Mouse (Mus musculus) liver, embryonic 12.5 days (tissue): Measurements from ENCODE around the gene Dab1. TPM values are rescaled to one million over a fixed set of nuclear protein-coding genes. Genes with fewer than 3 reads are reported as not detected.

Source experiments
- ATAC-seq: fragments of 200-750 bp; cut with Nextera tagmentation; 2 replicates; pipeline ENCODE4 v1.8.0; 2017; ENCODE audit warnings: moderate number of reproducible peaks, mild to moderate bottlenecking, moderate library complexity
- H3K27ac ChIP-seq: fragments of 300-500 bp; sonication (generic); 2 replicates; pipeline ENCODE4 v1.5.1; 2016; ENCODE audit warnings: mild to moderate bottlenecking
- H3K27me3 ChIP-seq: fragments of 300-500 bp; sonication (generic); replicated peaks from 2 replicates; pipeline ENCODE4 v1.6.1; 2016; ENCODE audit warnings: mild to moderate bottlenecking, moderate library complexity
- H3K36me3 ChIP-seq: fragments of 300-500 bp; sonication (generic); 2 replicates; pipeline ENCODE4 v1.6.1; 2016; ENCODE audit warnings: mild to moderate bottlenecking, moderate library complexity
- H3K4me1 ChIP-seq: fragments of 300-500 bp; sonication (generic); 2 replicates; pipeline ENCODE4 v1.6.1; 2016
- H3K4me2 ChIP-seq: fragments of 300-500 bp; sonication (generic); 2 replicates; pipeline ENCODE4 v1.6.1; 2016; ENCODE audit warnings: mild to moderate bottlenecking, moderate library complexity
- H3K4me3 ChIP-seq: fragments of 300-500 bp; sonication (generic); 2 replicates; pipeline ENCODE4 v1.5.1; 2016; ENCODE audit warnings: mild to moderate bottlenecking, moderate library complexity
- H3K9ac ChIP-seq: fragments of 300-500 bp; sonication (generic); 2 replicates; pipeline ENCODE4 v1.6.1; 2016; ENCODE audit warnings: mild to moderate bottlenecking, moderate library complexity
- H3K9me3 ChIP-seq: fragments of 300-500 bp; sonication (generic); replicated peaks from 2 replicates; pipeline ENCODE4 v1.6.1; 2016; ENCODE audit warnings: mild to moderate bottlenecking, moderate library complexity
- WGBS: fragments of 180-500 bp; shearing (Covaris S2); methylation state at CpG from one replicate; pipeline ENCODE4 v1.1.7; 2016; ENCODE audit not compliant: insufficient replicate concordance; 5-methylcytosine and 5-hydroxymethylcytosine counted together
- polyA plus RNA-seq: library from polyadenylated mRNA; unstranded; fragments of >200 nt; fragmentation: Nextera tagmentation; extraction: Ambion mirVana; gene quantifications from 2 replicates; pipeline ENCODE4 v1.2.1, GENCODE M21; 2016

Dab1 gene
- polyA plus RNA-seq, 1 experiment from 2014 or later = 0.45 TPM

GRCm38 (mm10) chr4:104529905-104530646 lies 910.9 kb downstream of the Dab1 start:
- Histone ChIP-seq H3K27me3 (no peaks in the 10 kb centered on the region), H3K36me3 (no peaks in the 10 kb centered on the region), H3K4me1 (no peaks in the 10 kb centered on the region), H3K9me3 (no peaks in the 10 kb centered on the region), H3K27ac (no peak overlapping the region), H3K9ac (no peak overlapping the region), H3K4me3 (no peak overlapping the region), H3K4me2 (no peak overlapping the region)
- 0 out of 2 replicates have a peak, but pooled peaks have one; percentile 35 for ATAC-seq
- 65% methylated on average over 4 of the region's 4 CpGs for WGBS

GRCm38 (mm10) chr4:104532846-104533245 lies 913.7 kb downstream of the Dab1 start:
- Histone ChIP-seq H3K36me3 (no peaks in the 10 kb centered on the region), H3K4me1 (no peaks in the 10 kb centered on the region), H3K27ac (no peak overlapping the region), H3K4me2 (no peak overlapping the region), H3K27me3 (no peaks in the 10 kb centered on the region), H3K9ac (no peak overlapping the region), H3K9me3 (no peaks in the 10 kb centered on the region), H3K4me3 (no peak overlapping the region)
- ATAC-seq = no peak
- 78% methylated on average over 4 of the region's 4 CpGs for WGBS

- no peak for ATAC-seq
- Histone ChIP-seq H3K4me2 (no peak overlapping the region), H3K9me3 (no peaks in the 10 kb centered on the region), H3K27me3 (no peaks in the 10 kb centered on the region), H3K36me3 (no peaks in the 10 kb centered on the region), H3K27ac (no peak overlapping the region), H3K9ac (no peak overlapping the region), H3K4me1 (no peaks in the 10 kb centered on the region), H3K4me3 (no peak overlapping the region)
- 58% methylated on average over 3 of the region's 3 CpGs for WGBS
These were observed 919.3 kb downstream of the Dab1 start for GRCm38 (mm10) chr4:104538420-104538819.

- Histone ChIP-seq H3K4me2 (no peak overlapping the region), H3K9ac (no peak overlapping the region), H3K4me3 (no peak overlapping the region), H3K9me3 (no peaks in the 10 kb centered on the region), H3K27me3 (no peaks in the 10 kb centered on the region), H3K27ac (no peak overlapping the region), H3K36me3 (no peaks in the 10 kb centered on the region), H3K4me1 (no peaks in the 10 kb centered on the region)
- ATAC-seq = no peak
- 51% methylated on average over 2 of the region's 2 CpGs for WGBS
These were observed 919.9 kb downstream of the Dab1 start for GRCm38 (mm10) chr4:104539047-104539446.

GRCm38 (mm10) chr4:104547091-104547490 lies 927.9 kb downstream of the Dab1 start:
- WGBS = 68% methylated on average over 5 of the region's 5 CpGs
- Histone ChIP-seq H3K27ac (no peak overlapping the region), H3K4me3 (no peak overlapping the region), H3K4me1 (no peaks in the 10 kb centered on the region), H3K9ac (no peak overlapping the region), H3K27me3 (no peaks in the 10 kb centered on the region), H3K9me3 (no peaks in the 10 kb centered on the region), H3K36me3 (no peaks in the 10 kb centered on the region), H3K4me2 (no peak overlapping the region)
- ATAC-seq = no peak

- H3K4me3 ChIP-seq = no peak overlapping the region
- H3K4me2 ChIP-seq = no peak overlapping the region
- no peaks in the 10 kb centered on the region for H3K9me3 ChIP-seq
- no peak overlapping the region for H3K27ac ChIP-seq
- H3K9ac ChIP-seq = no peak overlapping the region
- 75% methylated on average over 1 of the region's 1 CpGs for WGBS
- no peaks in the 10 kb centered on the region for H3K27me3 ChIP-seq
- ATAC-seq = no peak
- no peaks in the 10 kb centered on the region for H3K36me3 ChIP-seq
- no peaks in the 10 kb centered on the region for H3K4me1 ChIP-seq
These were observed 929.1 kb downstream of the Dab1 start for GRCm38 (mm10) chr4:104548287-104548686.

GRCm38 (mm10) chr4:104550581-104551205 lies 931.5 kb downstream of the Dab1 start:
- no peak for ATAC-seq
- WGBS = 51% methylated on average over 4 of the region's 4 CpGs

GRCm38 (mm10) chr4:104551390-104552070 lies 932.4 kb downstream of the Dab1 start:
- ATAC-seq = no peak
- Histone ChIP-seq H3K27me3 (no peaks in the 10 kb centered on the region), H3K4me1 (no peaks in the 10 kb centered on the region), H3K9ac (no peak overlapping the region), H3K27ac (no peak overlapping the region), H3K4me3 (no peak overlapping the region), H3K36me3 (no peaks in the 10 kb centered on the region), H3K4me2 (no peak overlapping the region), H3K9me3 (no peaks in the 10 kb centered on the region)
- 71% methylated on average over 17 of the region's 17 CpGs for WGBS

More at GRCm38 (mm10) chr4:104550581-104551205, 931.5 kb downstream of the Dab1 start:
- no peak overlapping the region for H3K4me3 ChIP-seq
- no peaks in the 10 kb centered on the region for H3K4me1 ChIP-seq
- H3K9me3 ChIP-seq = no peaks in the 10 kb centered on the region
- no peaks in the 10 kb centered on the region for H3K36me3 ChIP-seq
- H3K9ac ChIP-seq = no peak overlapping the region
- no peak overlapping the region for H3K4me2 ChIP-seq
- no peak overlapping the region for H3K27ac ChIP-seq
- no peaks in the 10 kb centered on the region for H3K27me3 ChIP-seq

- Histone ChIP-seq H3K4me1 (no peaks in the 10 kb centered on the region), H3K9me3 (no peaks in the 10 kb centered on the region), H3K27me3 (no peaks in the 10 kb centered on the region), H3K4me2 (no peak overlapping the region), H3K9ac (no peak overlapping the region), H3K4me3 (no peak overlapping the region), H3K27ac (no peak overlapping the region), H3K36me3 (no peaks in the 10 kb centered on the region)
- no peak for ATAC-seq
- WGBS = 71% methylated on average over 2 of the region's 2 CpGs
These were observed 936.2 kb downstream of the Dab1 start for GRCm38 (mm10) chr4:104555408-104555807.

- Histone ChIP-seq H3K36me3 (no peaks in the 10 kb centered on the region), H3K27ac (no peak overlapping the region), H3K9me3 (no peaks in the 10 kb centered on the region), H3K9ac (no peak overlapping the region), H3K4me1 (no peaks in the 10 kb centered on the region), H3K4me2 (no peak overlapping the region), H3K27me3 (no peaks in the 10 kb centered on the region), H3K4me3 (no peak overlapping the region)
- WGBS = 67% methylated on average over 5 of the region's 5 CpGs
- no peak for ATAC-seq
These were observed 944.4 kb downstream of the Dab1 start for GRCm38 (mm10) chr4:104563512-104563911.

GRCm38 (mm10) chr4:104570523-104570922 lies 951.4 kb downstream of the Dab1 start:
- H3K9me3 ChIP-seq = no peaks in the 10 kb centered on the region
- no peak for ATAC-seq
- H3K27me3 ChIP-seq = no peaks in the 10 kb centered on the region
- no peak overlapping the region for H3K4me2 ChIP-seq
- no peak overlapping the region for H3K4me3 ChIP-seq
- H3K36me3 ChIP-seq = no peaks in the 10 kb centered on the region
- no peaks in the 10 kb centered on the region for H3K4me1 ChIP-seq
- no peak overlapping the region for H3K9ac ChIP-seq
- no peak overlapping the region for H3K27ac ChIP-seq
- WGBS = 48% methylated on average over 4 of the region's 4 CpGs

GRCm38 (mm10) chr4:104572440-104572839 lies 953.3 kb downstream of the Dab1 start:
- 68% methylated on average over 8 of the region's 8 CpGs for WGBS
- Histone ChIP-seq H3K36me3 (no peaks in the 10 kb centered on the region), H3K4me2 (no peak overlapping the region), H3K4me3 (no peak overlapping the region), H3K9me3 (no peaks in the 10 kb centered on the region), H3K27ac (no peak overlapping the region), H3K9ac (no peak overlapping the region), H3K27me3 (no peaks in the 10 kb centered on the region), H3K4me1 (no peaks in the 10 kb centered on the region)
- no peak for ATAC-seq
